Mouse (Mus musculus) adrenal gland, postnatal 10 days (tissue): ENCODE results near the gene Gdpgp1. TPM values are rescaled to one million over a fixed set of nuclear protein-coding genes. Genes with fewer than 3 reads are reported as not detected.

Experiments
- DNase-seq: peaks from one replicate; pipeline ENCODE4 v3.0.0; 2021; ENCODE audit warnings: mixed read lengths
- long read RNA-seq, 2 experiments: library from polyadenylated mRNA; stranded (forward); transcript quantifications; one replicate each; pipeline ENCODE4 v2.0.0; 2021
- total RNA-seq, 2 experiments: library from RNA; stranded (reverse); gene quantifications; 2 replicates each; pipeline ENCODE4 v1.2.3; 2021

Gdpgp1 gene
- 1 to 10 TPM; 3.0 to 3.9 TPM for total RNA-seq
- long read RNA-seq, experiment 1, full-length matches to known transcripts: 9 of 11 reads
- long read RNA-seq, experiment 1, partial matches to known transcripts: 0 of 11 reads
- long read RNA-seq, experiment 1, other reads (novel, unspliced or antisense): 2 of 11 reads
- long read RNA-seq, experiment 2, full-length matches to known transcripts: 2 of 2 reads
- long read RNA-seq, experiment 2, partial matches to known transcripts: 0 of 2 reads
- long read RNA-seq, experiment 2, other reads (novel, unspliced or antisense): 0 of 2 reads

- DNase-seq: peak; percentile 99
These were observed at the start of gene Gdpgp1, which contains the start of gene Cib1 for GRCm38 (mm10) chr7:80232489-80233029. TSS of gene Gdpgp1 (plus strand) at chr7:80232865. TSS of gene Cib1 (minus strand) at chr7:80232813.

GRCm38 (mm10) chr7:80183466-80183865 is 49.2 kb upstream of the Gdpgp1 start:
- no peak for DNase-seq

GRCm38 (mm10) chr7:80183969-80184368 is 48.7 kb upstream of the Gdpgp1 start:
- DNase-seq: no peak

- no peak for DNase-seq
These were observed 48.1 kb upstream of the Gdpgp1 start for GRCm38 (mm10) chr7:80184551-80184950.

- no peak for DNase-seq
These were observed 47.7 kb upstream of the Gdpgp1 start for GRCm38 (mm10) chr7:80184968-80185367.

- DNase-seq: peak; percentile 81
These were observed 46.6 kb upstream of the Gdpgp1 start for GRCm38 (mm10) chr7:80186021-80186420.

- peak; percentile 98 for DNase-seq
These were observed 46.0 kb upstream of the Gdpgp1 start, which contains the start of gene Sema4b for GRCm38 (mm10) chr7:80186531-80187296. TSS of gene Sema4b (plus strand) at chr7:80186841.

- DNase-seq: no peak
These were observed 45.2 kb upstream of the Gdpgp1 start for GRCm38 (mm10) chr7:80187501-80187900.

- DNase-seq: no peak
These were observed 44.0 kb upstream of the Gdpgp1 start for GRCm38 (mm10) chr7:80188579-80189125.

- DNase-seq: peak; percentile 61
These were observed 43.3 kb upstream of the Gdpgp1 start for GRCm38 (mm10) chr7:80189147-80189933.

GRCm38 (mm10) chr7:80191455-80191854 is 41.2 kb upstream of the Gdpgp1 start:
- DNase-seq: peak; percentile 55

- peak; percentile 94 for DNase-seq
These were observed 40.2 kb upstream of the Gdpgp1 start for GRCm38 (mm10) chr7:80192226-80193061.

- DNase-seq: no peak
These were observed 38.5 kb upstream of the Gdpgp1 start for GRCm38 (mm10) chr7:80193941-80194739.

- no peak for DNase-seq
These were observed 37.5 kb upstream of the Gdpgp1 start for GRCm38 (mm10) chr7:80195146-80195545.

- no peak for DNase-seq
These were observed 36.9 kb upstream of the Gdpgp1 start for GRCm38 (mm10) chr7:80195576-80196263.

GRCm38 (mm10) chr7:80197371-80197770 is 35.3 kb upstream of the Gdpgp1 start:
- DNase-seq: no peak

GRCm38 (mm10) chr7:80197941-80198778 is 34.5 kb upstream of the Gdpgp1 start:
- peak; percentile 89 for DNase-seq

GRCm38 (mm10) chr7:80198863-80199262 is 33.8 kb upstream of the Gdpgp1 start:
- DNase-seq: peak; percentile 47

- DNase-seq: no peak
These were observed 33.4 kb upstream of the Gdpgp1 start for GRCm38 (mm10) chr7:80199286-80199685.
